Mouse (Mus musculus): ENCODE results near the gene Herc1.

GRCm38 (mm10) chr9:66510351-66510841 is 160.1 kb downstream of the Herc1 start:
- no peak for TF ChIP-seq POLR2A (IDR thresholded peaks at IDR 0.05; ENCODE audit: extremely low read depth, insufficient read depth, low read length)
- no peak for TF ChIP-seq CTCF (IDR thresholded peaks at IDR 0.05; ENCODE audit: extremely low read depth, insufficient read depth, low read length)
